Mouse (Mus musculus): ENCODE data around the gene Iqcn. TPM values are rescaled to one million over a fixed set of nuclear protein-coding genes. Genes with fewer than 3 reads are reported as not detected.

Iqcn gene
- polyA plus RNA-seq, 1 experiment from 2014 or later, result not detected

DNA sequence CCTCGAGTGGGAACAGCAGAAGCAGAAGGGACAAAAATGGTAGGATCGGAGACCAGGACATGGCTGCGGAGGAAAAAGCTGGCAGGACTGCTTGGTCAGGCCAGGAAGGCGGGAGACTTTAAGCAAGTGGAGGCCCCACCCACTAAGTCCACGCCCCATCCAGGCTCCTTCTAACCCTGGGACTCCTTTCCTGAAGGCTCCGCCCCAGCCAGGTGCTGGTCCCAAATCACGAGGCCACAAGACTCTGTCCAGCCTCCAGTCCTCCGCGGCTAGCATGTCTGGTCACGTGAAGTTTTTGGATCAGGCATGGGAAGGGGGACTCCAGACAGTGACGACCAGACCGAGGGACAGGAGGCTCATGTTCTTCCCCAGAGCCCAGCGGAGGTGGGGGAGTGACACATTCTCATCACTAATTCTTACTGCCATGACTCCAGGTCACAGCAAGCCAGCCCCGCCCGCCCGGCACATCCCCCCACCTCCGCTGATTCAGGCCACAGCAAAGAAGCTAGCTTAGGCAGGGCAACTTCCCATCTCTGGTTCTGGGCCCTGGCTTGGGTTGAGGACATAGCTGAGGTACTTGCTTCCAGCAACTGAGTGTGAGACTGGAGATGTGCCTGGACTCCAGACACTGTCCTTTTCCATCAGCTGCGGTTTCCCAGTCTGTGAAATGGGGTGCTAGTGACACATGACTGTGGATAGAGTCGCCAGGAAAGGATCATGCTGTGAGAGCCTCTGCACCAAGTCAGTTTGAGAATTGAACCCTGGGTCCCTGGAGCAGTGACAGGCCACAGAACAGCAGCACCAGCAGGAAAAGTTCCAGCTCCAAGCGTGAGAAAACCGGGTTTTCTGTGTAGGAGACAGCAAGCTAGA is 63.5 kb downstream of the Iqcn start:
- Histone ChIP-seq H3K4me1 (ENCODE audit: control insufficient read depth, insufficient read depth, low read depth, low read length) (peaks cover 8% of the 10 kb centered on the region), H3K9me3 (ENCODE audit: control insufficient read depth, low read length) (no peaks in the 10 kb centered on the region), H3K27me3 (replicated peaks; ENCODE audit: control insufficient read depth, insufficient read depth, low read length) (no peaks in the 10 kb centered on the region), H3K9ac (ENCODE audit: low read depth, low read length) (peak overlapping the region; percentile 41), H3K4me3 (ENCODE audit: low read length) (peak overlapping the region; percentile 22), H3K27ac (ENCODE audit: low read depth, low read length) (no peak overlapping the region), H3K4me2 (ENCODE audit: low read length) (peak overlapping the region; percentile 48), H3K36me3 (ENCODE audit: control insufficient read depth, insufficient read depth, low read length) (peaks cover 34% of the 10 kb centered on the region)
- ATAC-seq, result no peak
- WGBS, result 7% methylated on average over 21 of the region's 21 CpGs

Other genes starting within 250 kb of the Iqcn start
- gene Klhl26, start 226.5 kb upstream of the Iqcn start, polyA plus RNA-seq (2015; fragmentation: Nextera tagmentation; extraction: Ambion mirVana), result 36.1 and 37.5 TPM in 2 replicates
- 164 and 190 TPM in 2 replicates for gene Tmem59l, start 216.1 kb upstream of the Iqcn start, polyA plus RNA-seq (2015; fragmentation: Nextera tagmentation; extraction: Ambion mirVana)
- 9.3 and 15.5 TPM in 2 replicates for gene Crlf1, start 210.3 kb upstream of the Iqcn start, polyA plus RNA-seq (2015; fragmentation: Nextera tagmentation; extraction: Ambion mirVana)
- gene Rex1bd, start 196.7 kb upstream of the Iqcn start, polyA plus RNA-seq (2015; fragmentation: Nextera tagmentation; extraction: Ambion mirVana), result 173 and 192 TPM in 2 replicates
- gene Uba52, start 192.7 kb upstream of the Iqcn start, polyA plus RNA-seq (2015; fragmentation: Nextera tagmentation; extraction: Ambion mirVana), result 576 and 598 TPM in 2 replicates
- gene Fkbp8, start 175.7 kb upstream of the Iqcn start, polyA plus RNA-seq (2015; fragmentation: Nextera tagmentation; extraction: Ambion mirVana), result 429 and 441 TPM in 2 replicates
- 45.2 and 45.4 TPM in 2 replicates for gene Kxd1, start 175.5 kb upstream of the Iqcn start, polyA plus RNA-seq (2015; fragmentation: Nextera tagmentation; extraction: Ambion mirVana)
- 14.9 and 19.2 TPM in 2 replicates for gene Ell, start 164.0 kb upstream of the Iqcn start, polyA plus RNA-seq (2015; fragmentation: Nextera tagmentation; extraction: Ambion mirVana)
- 150 and 164 TPM in 2 replicates for gene Isyna1, start 109.1 kb upstream of the Iqcn start, polyA plus RNA-seq (2015; fragmentation: Nextera tagmentation; extraction: Ambion mirVana)
- gene Ssbp4, start 94.6 kb upstream of the Iqcn start, polyA plus RNA-seq (2015; fragmentation: Nextera tagmentation; extraction: Ambion mirVana), result 148 and 157 TPM in 2 replicates
- gene Lrrc25, start 87.3 kb upstream of the Iqcn start, polyA plus RNA-seq (2015; fragmentation: Nextera tagmentation; extraction: Ambion mirVana), result 1.1 and 1.6 TPM in 2 replicates
- 0.11 and 0.48 TPM in 2 replicates for gene Gdf15, start 71.0 kb upstream of the Iqcn start, polyA plus RNA-seq (2015; fragmentation: Nextera tagmentation; extraction: Ambion mirVana)
- 78.3 and 87.6 TPM in 2 replicates for gene Pgpep1, start 43.1 kb upstream of the Iqcn start, polyA plus RNA-seq (2015; fragmentation: Nextera tagmentation; extraction: Ambion mirVana)
- 168 and 169 TPM in 2 replicates for gene Lsm4, start 30.2 kb upstream of the Iqcn start, polyA plus RNA-seq (2015; fragmentation: Nextera tagmentation; extraction: Ambion mirVana)
- gene Jund, start 4.5 kb upstream of the Iqcn start, polyA plus RNA-seq (2015; fragmentation: Nextera tagmentation; extraction: Ambion mirVana), result 60.0 and 69.0 TPM in 2 replicates
- gene Gm3336, start 15.1 kb downstream of the Iqcn start, polyA plus RNA-seq (2015; fragmentation: Nextera tagmentation; extraction: Ambion mirVana), result 0.19 TPM in 1 of 2 replicates, not detected in the other
- gene Pde4c, start 20.3 kb downstream of the Iqcn start, polyA plus RNA-seq (2015; fragmentation: Nextera tagmentation; extraction: Ambion mirVana), result 0.19 and 0.42 TPM in 2 replicates
- gene Rab3a, start 51.2 kb downstream of the Iqcn start, polyA plus RNA-seq (2015; fragmentation: Nextera tagmentation; extraction: Ambion mirVana), result 622 and 635 TPM in 2 replicates
- gene Mpv17l2, start 57.5 kb downstream of the Iqcn start, polyA plus RNA-seq (2015; fragmentation: Nextera tagmentation; extraction: Ambion mirVana), result 48.6 and 49.9 TPM in 2 replicates
- gene Pik3r2, start 73.3 kb downstream of the Iqcn start, polyA plus RNA-seq (2015; fragmentation: Nextera tagmentation; extraction: Ambion mirVana), result 115 and 118 TPM in 2 replicates
- gene Mast3, start 101.6 kb downstream of the Iqcn start, polyA plus RNA-seq (2015; fragmentation: Nextera tagmentation; extraction: Ambion mirVana), result 21.9 and 23.9 TPM in 2 replicates
- gene Il12rb1, start 105.0 kb downstream of the Iqcn start, polyA plus RNA-seq (2015; fragmentation: Nextera tagmentation; extraction: Ambion mirVana), result 0.11 and 0.14 TPM in 2 replicates
- gene Arrdc2, start 136.3 kb downstream of the Iqcn start, polyA plus RNA-seq (2015; fragmentation: Nextera tagmentation; extraction: Ambion mirVana), result 6.8 and 7.9 TPM in 2 replicates
- 16.3 and 18.5 TPM in 2 replicates for gene Kcnn1, start 159.8 kb downstream of the Iqcn start, polyA plus RNA-seq (2015; fragmentation: Nextera tagmentation; extraction: Ambion mirVana)
- gene Ccdc124, start 170.5 kb downstream of the Iqcn start, polyA plus RNA-seq (2015; fragmentation: Nextera tagmentation; extraction: Ambion mirVana), result 168 and 190 TPM in 2 replicates
- gene Slc5a5, start 189.3 kb downstream of the Iqcn start, polyA plus RNA-seq (2015; fragmentation: Nextera tagmentation; extraction: Ambion mirVana), result 2.4 and 3.1 TPM in 2 replicates
- gene Rpl18a, start 194.0 kb downstream of the Iqcn start, polyA plus RNA-seq (2015; fragmentation: Nextera tagmentation; extraction: Ambion mirVana), result 1,821 and 2,018 TPM in 2 replicates
- 57.8 and 71.4 TPM in 2 replicates for gene Map1s, start 202.5 kb downstream of the Iqcn start, polyA plus RNA-seq (2015; fragmentation: Nextera tagmentation; extraction: Ambion mirVana)